Mouse (Mus musculus) lung, adult 2 months (tissue): ENCODE results near the gene App. TPM values are rescaled to one million over a fixed set of nuclear protein-coding genes. Genes with fewer than 3 reads are reported as not detected.

ENCODE experiments used
- DNase-seq: peaks from one replicate; pipeline ENCODE4 v3.0.0; 2022
- H3K4me1 ChIP-seq: fragments of 200-500 bp; 2 replicates; pipeline ENCODE4 v1.6.1; 2011; ENCODE audit warnings: low read length; ENCODE audit not compliant: control insufficient read depth, insufficient read depth
- H3K4me3 ChIP-seq: fragments of 200-500 bp; replicated peaks from 2 replicates; pipeline ENCODE3; 2011; ENCODE audit warnings: low read depth, mild to moderate bottlenecking, control low read depth, low read length; ENCODE audit errors: extremely low read depth
- CTCF ChIP-seq: fragments of 200-500 bp; IDR thresholded peaks from 2 replicates; pipeline ENCODE4 v1.5.1; 2011; ENCODE audit warnings: mild to moderate bottlenecking, low read length, control low read depth; ENCODE audit not compliant: insufficient read depth
- POLR2A ChIP-seq: fragments of 200-500 bp; IDR thresholded peaks from 2 replicates; pipeline ENCODE4 v1.6.1; 2011; ENCODE audit warnings: low read depth, mild to moderate bottlenecking, control low read depth, low read length, borderline replicate concordance; ENCODE audit errors: extremely low read depth
- WGBS: fragments of 180-500 bp; shearing (Covaris S2); methylation state at CpG from one replicate; pipeline ENCODE4 v1.1.7; 2018; 5-methylcytosine and 5-hydroxymethylcytosine counted together
- polyA plus RNA-seq: library from polyadenylated mRNA; depleted of rRNA; stranded (reverse); fragments of >200 nt; gene quantifications from 2 replicates; pipeline ENCODE4 v1.2.3, GENCODE M21; 2012

The App gene
- polyA plus RNA-seq, 1 experiment = 650 TPM

DNA sequence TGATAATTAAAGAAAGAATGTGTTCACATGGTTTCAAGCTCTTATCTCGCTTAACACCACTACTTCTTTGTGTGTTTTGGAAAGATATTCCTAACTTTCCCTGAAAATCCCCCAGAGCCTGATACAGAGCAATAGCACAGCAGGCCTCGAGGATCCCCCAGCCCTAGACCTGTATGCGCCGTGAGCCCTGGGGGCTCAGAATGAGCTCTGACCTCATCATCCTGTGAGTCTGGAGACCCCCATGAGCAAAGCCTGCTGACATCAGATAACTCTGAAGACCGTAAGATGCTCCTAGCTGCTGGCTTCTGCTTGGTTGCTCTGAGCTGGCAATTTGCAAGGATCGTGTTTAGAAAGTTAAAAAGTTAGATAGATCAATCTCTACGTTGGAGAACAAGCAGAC is 155.7 kb downstream of the App start:
- 86% methylated on average over 7 of the region's 7 CpGs for WGBS
- Histone ChIP-seq H3K4me3 (no peak overlapping the region), H3K4me1 (no peaks in the 10 kb centered on the region; the same call in 1 of the 2 replicates)
- DNase-seq = no peak
- TF ChIP-seq CTCF = no peak
- TF ChIP-seq POLR2A = no peak

DNA sequence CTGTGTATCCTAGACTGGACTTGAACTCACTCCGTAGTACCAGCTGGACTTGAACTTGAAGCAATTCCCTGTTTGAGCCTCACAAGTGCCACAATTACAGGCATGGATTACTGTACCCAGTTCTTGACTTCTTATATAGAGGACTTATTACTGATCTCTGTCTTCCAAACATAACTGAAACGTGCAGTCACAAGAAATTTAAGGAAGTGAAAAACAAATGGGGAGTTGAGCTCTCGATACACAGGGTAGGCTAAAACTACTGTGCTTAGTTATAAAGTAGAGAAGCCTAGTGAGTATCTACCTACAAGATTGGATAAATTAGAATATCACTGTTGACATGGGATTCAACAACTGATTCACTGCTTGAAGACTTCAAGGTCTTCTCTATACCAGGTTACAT is 160.9 kb downstream of the App start:
- WGBS = 81% methylated on average over 3 of the region's 3 CpGs
- Histone ChIP-seq H3K4me1 (no peaks in the 10 kb centered on the region), H3K4me3 (no peak overlapping the region)
- DNase-seq = no peak
- no peak for TF ChIP-seq POLR2A
- TF ChIP-seq CTCF = no peak

DNA sequence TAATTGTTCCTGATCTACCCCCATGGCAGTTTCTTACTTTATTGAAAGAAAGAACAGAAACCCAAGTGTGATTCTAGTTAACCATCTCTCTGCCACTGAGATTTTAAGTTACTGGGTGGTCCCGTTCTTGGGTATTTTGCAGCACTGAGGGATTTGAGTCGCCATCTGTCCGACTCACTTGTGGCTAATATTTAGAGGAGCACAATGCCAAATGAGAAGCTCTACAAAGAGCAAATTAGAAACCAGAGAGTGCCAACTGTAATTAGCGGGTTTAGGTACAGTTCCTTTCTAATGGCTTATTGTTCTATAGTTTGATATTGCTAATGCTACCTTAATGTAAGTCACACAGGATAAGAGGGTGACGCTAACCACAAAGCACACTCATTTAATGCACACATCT is 161.4 kb downstream of the App start:
- DNase-seq = no peak
- Histone ChIP-seq H3K4me1 (no peaks in the 10 kb centered on the region), H3K4me3 (no peak overlapping the region)
- no peak for TF ChIP-seq CTCF
- WGBS = 96% methylated on average over 5 of the region's 5 CpGs

DNA sequence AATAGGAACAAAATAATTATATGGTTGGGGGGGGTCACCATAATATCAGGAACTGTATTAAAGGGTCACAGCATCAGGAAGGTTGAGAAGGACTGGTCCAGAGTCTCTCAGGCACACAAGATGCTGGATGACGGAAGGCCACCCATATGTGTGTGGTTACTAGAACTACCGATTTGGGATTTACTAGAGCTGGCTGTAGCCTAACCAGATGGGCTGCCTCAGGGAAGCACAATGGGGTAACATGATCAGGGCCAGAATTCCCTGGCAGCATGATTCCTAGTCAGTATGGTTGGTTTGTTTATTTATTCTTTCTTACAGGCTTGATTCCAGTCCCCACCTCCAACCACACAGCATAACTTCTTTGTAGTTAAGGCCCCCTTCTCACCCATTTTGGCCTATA is 162.9 kb downstream of the App start:
- Histone ChIP-seq H3K4me1 (no peaks in the 10 kb centered on the region), H3K4me3 (no peak overlapping the region)
- 78% methylated on average over 2 of the region's 2 CpGs for WGBS
- TF ChIP-seq POLR2A (no peak), CTCF (no peak)
- no peak for DNase-seq

DNA sequence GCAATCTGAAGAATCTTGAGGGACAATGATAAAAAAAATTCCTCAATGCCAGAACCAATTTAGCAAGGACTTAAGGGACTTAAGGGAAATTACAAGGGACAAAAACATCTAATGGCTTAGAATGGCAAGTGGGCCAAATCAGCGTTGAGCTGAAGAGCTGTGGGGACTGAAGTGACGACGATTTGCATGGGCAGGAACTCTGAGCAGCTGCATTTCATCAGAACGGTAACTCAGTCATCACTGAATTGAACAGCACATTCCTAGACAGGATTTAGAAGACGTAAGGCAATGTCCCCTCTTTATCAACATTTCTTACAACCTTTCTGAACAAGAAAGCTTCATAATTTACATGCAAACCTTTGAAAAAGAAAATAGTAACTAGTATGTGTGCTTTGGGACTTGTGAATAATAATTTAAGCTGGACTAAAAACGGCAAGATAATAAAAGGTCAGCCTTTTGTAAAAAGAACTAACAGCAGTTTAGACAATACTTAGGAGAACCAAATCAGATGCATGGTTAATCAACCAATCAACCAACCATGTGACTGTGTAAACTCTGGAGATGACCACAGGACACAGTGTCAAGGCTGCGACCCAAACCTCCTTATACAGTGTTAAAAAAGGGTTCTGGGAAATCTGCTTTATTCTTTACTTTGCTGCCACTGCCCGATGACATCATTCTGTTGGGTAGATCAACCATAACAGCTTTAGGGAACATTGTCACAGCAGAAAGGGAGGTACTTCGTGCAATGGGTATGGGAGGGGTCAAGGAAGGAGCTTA is 164.5 kb downstream of the App start:
- TF ChIP-seq CTCF (no peak), POLR2A (no peak)
- Histone ChIP-seq H3K4me1 (no peaks in the 10 kb centered on the region), H3K4me3 (no peak overlapping the region)
- no peak for DNase-seq
- WGBS = 66% methylated on average over 9 of the region's 9 CpGs

DNA sequence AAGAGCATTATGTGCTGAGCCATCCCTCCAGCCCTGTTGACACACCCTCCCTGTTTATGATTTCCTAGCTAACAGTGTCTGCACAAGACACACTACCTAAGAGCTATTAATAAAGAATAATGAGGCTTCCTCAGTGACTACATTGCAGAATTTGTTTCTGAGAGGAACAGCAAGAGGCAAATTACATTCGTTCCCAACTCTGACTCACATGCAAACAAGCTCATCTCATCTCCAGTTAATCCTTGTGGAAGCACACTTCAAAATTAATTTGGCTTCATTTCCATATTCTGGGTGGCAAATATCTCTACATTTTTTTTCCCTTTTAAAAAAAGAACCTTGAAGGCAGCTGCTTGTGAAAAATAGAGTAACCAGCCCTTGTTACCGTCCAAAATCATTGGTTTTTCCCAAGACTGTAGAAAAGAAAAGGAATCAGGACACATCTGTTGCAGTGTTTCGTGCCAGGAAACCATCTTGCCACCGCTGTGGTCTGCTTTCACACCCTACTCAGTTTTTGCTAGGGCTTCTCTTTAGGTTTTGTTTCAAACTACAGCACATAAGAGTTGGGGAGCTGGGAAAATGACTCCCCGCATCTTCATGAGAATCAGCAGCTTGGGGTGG is 171.5 kb downstream of the App start:
- TF ChIP-seq POLR2A (no peak), CTCF (no peak)
- no peak for DNase-seq
- WGBS = 87% methylated on average over 5 of the region's 5 CpGs
- Histone ChIP-seq H3K4me1 (peaks cover 6% of the 10 kb centered on the region), H3K4me3 (no peak overlapping the region)

DNA sequence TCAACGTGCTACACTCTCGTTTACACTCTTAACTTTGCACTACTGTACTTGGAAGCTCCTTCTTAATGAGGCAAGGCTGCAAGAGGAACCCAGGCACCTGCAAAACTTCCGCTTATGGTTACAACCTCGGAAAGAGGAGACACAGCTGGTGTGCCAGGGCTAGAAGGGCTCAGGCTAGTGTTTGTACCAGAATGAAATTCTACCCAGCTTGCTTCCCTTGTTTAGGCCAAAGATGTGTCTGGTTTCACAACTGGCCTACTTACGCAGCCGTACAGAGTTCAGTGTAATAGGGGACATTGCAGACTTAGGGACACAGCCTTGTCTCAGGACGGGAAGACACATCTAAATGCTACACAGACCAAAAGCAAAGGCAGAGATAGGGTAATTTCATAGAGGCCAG is 173.3 kb downstream of the App start:
- Histone ChIP-seq H3K4me1 (peaks cover 6% of the 10 kb centered on the region), H3K4me3 (no peak overlapping the region)
- 62% methylated on average over 7 of the region's 7 CpGs for WGBS
- no peak for DNase-seq
- TF ChIP-seq CTCF (no peak), POLR2A (no peak)

DNA sequence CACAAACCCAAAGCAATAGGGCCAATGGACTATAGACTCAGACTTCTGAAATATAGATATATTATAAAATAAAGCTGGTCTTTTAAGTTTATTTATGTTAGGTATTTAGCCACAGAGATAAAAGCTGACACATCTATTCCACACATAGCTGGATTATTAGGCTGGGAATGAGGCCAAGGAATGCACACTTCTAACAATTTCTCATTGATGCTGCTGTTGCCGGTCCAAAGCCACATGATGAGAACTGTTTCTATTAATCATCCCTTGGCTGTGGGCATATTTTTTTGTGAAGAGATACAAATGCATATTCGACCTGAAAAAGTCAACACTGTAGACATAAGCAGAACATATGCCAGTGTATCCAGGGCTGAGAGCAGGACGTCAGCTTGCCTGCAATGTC is 176.0 kb downstream of the App start:
- 45% methylated on average over 3 of the region's 3 CpGs for WGBS

DNA sequence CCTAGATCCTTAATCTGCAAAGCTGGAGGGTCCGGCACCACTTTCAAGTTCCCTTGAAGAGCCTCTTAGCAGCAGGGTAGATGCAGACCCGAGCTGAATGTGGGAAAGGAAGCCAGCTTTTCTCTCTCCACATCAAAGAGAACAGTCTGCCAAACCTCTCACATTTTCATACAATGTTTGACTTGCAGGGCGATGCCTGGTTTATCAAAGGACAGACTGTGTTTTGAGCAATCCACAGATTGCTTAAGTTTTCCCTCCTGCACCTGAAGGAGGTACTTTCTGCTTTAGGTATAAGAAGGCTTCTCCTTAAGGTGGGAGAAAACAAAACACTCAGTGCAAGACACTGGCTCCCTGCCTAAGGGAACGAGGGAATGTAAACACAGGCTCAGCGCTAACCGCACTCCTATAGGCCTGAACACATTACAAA is 178.1 kb downstream of the App start:
- TF ChIP-seq POLR2A = no peak
- no peak for TF ChIP-seq CTCF
- Histone ChIP-seq H3K4me3 (no peak overlapping the region), H3K4me1 (peaks cover 7% of the 10 kb centered on the region)
- DNase-seq = peak; percentile 66
- WGBS = 38% methylated on average over 6 of the region's 6 CpGs

More for the DNA sequence above, 176.0 kb downstream of the App start:
- H3K4me3 ChIP-seq = no peak overlapping the region
- peaks cover 11% of the 10 kb centered on the region for H3K4me1 ChIP-seq
- no peak for DNase-seq
- no peak for TF ChIP-seq CTCF
- no peak for TF ChIP-seq POLR2A

DNA sequence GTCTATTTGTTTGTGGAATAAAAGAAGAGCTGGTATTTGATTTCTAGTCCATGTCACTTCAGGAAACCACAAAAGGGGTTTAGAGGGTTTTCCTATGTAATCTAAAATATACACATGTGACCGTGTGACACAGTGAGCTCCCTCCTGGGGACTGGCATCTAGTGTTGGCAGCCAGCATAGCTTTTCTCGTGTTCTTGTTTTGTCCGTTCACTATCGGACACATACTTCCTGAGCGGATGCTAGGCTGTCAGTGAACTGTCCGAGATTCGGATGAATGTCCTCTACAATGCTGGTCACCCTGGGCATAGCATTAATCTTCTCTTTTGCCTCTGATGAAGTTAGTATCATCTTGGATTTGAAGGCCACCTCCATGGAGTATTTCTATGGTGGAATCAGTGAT is 180.7 kb downstream of the App start:
- TF ChIP-seq CTCF (no peak), POLR2A (no peak)
- no peak for DNase-seq
- WGBS = 40% methylated on average over 7 of the region's 7 CpGs
- Histone ChIP-seq H3K4me3 (no peak overlapping the region), H3K4me1 (peaks cover 5% of the 10 kb centered on the region)
